Mouse (Mus musculus) kidney, adult 2 months (tissue): Measurements from ENCODE around the gene Smad1.

Experiments
- CTCF ChIP-seq: fragments of 200-500 bp; conservative IDR thresholded peaks from 2 replicates; pipeline ENCODE4 v1.5.1; 2011; ENCODE audit warnings: low read depth, mild to moderate bottlenecking, control low read depth, low read length, moderate library complexity, mixed read lengths; ENCODE audit not compliant: insufficient read depth, insufficient read length
- POLR2A ChIP-seq: fragments of 200-500 bp; IDR thresholded peaks from one replicate; pipeline ENCODE4 v1.6.1; 2011; ENCODE audit warnings: low read depth, low read length, control low read depth

DNA sequence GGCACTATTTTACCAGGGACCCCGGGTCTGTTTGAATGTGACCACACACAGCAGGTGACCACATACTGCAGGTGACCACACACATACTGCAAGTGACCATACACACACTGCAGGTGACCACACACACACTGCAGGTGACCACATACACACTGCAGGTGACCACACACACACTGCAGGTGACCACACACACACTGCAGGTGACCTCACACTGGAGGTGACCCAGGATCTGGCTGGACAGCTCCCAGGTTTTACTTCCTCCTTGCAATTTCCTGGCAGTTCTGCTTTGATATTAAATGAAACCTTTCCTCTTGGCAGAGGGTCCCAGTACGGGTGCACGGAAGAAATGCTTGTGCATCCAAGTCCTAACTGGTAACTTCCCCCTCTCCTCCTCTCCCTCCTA, 75.3 kb downstream of the Smad1 start:
- TF ChIP-seq CTCF, result no peak
- no peak for TF ChIP-seq POLR2A
